9 mouse cellular contexts compared by ENCODE assay signal in genomic region chr6:30546571-30547273, GRCm38 (mm10). TPM values are rescaled to one million over a fixed set of nuclear protein-coding genes. Genes with fewer than 3 reads are reported as not detected.
DNase-seq lines count a peak whose midpoint lies in the region; ATAC-seq and TF ChIP-seq lines count a peak whose summit lies in the region.
"Had no signal": no experiment of that assay in that cellular context is flagged by ENCODE, and none has a peak within 500 bp of the region (broad histone marks: within the 10 kb centered on the region; RNA-seq: fewer than 3 reads in every experiment).

No protein-coding gene starts in this region.

- peak overlapping the region; percentile 63 for H3K9ac ChIP-seq in kidney, embryonic 16.5 days (replicated peaks; ENCODE audit: low read length)
- H3K9ac ChIP-seq in liver, postnatal 0 days (replicated peaks), result no peak overlapping the region
- H3K9ac ChIP-seq in neural tube, embryonic 13.5 days, result peak overlapping the region; percentile 68

- no peak for TF ChIP-seq EP300 in liver, postnatal 0 days (IDR thresholded peaks at IDR 0.05; ENCODE audit: low read depth)

- H3K4me2 ChIP-seq in kidney, embryonic 16.5 days (replicated peaks; ENCODE audit: low read depth, low read length), result peak overlapping the region; percentile 60
- H3K4me2 ChIP-seq in liver, postnatal 0 days (ENCODE audit: low read depth, low read length), result peak overlapping the region; percentile 61
- peak overlapping the region; percentile 56 for H3K4me2 ChIP-seq in neural tube, embryonic 13.5 days

- peaks cover 7% of the 10 kb centered on the region; the same call in 1 of the 2 replicates for H3K9me3 ChIP-seq in kidney, embryonic 16.5 days (ENCODE audit: low read length)
- H3K9me3 ChIP-seq in liver, postnatal 0 days (ENCODE audit: low read length), result no peaks in the 10 kb centered on the region
- no peaks in the 10 kb centered on the region for H3K9me3 ChIP-seq in neural tube, embryonic 13.5 days

- H3K36me3 ChIP-seq in kidney, embryonic 16.5 days (ENCODE audit: insufficient read depth, low read length), result no peaks in the 10 kb centered on the region
- no peaks in the 10 kb centered on the region for H3K36me3 ChIP-seq in liver, postnatal 0 days (replicated peaks; ENCODE audit: insufficient read depth, low read length)
- H3K36me3 ChIP-seq in neural tube, embryonic 13.5 days, result no peaks in the 10 kb centered on the region

- TF ChIP-seq CTCF in liver, postnatal 0 days (IDR thresholded peaks at IDR 0.05; ENCODE audit: low read depth), result no peak

- 11% methylated on average over 17 of the region's 17 CpGs for WGBS in kidney, embryonic 16.5 days
- 23% methylated on average over 17 of the region's 17 CpGs for WGBS in liver, postnatal 0 days (ENCODE audit: insufficient replicate concordance)
- WGBS in neural tube, embryonic 13.5 days, result 8% methylated on average over 17 of the region's 17 CpGs

- H3K4me1 ChIP-seq in kidney, embryonic 16.5 days (ENCODE audit: insufficient read depth, low read length), result peaks cover 72% of the 10 kb centered on the region
- peaks cover 7% of the 10 kb centered on the region; the same call in 1 of the 2 replicates for H3K4me1 ChIP-seq in liver, postnatal 0 days (ENCODE audit: insufficient read depth)
- H3K4me1 ChIP-seq in neural tube, embryonic 13.5 days (replicated peaks), result peaks cover 64% of the 10 kb centered on the region

- no peaks in the 10 kb centered on the region for H3K27me3 ChIP-seq in kidney, embryonic 16.5 days (ENCODE audit: insufficient read depth, low read length)
- 0 out of 2 replicates have a peak, but pooled peaks cover 4% of the 10 kb centered on the region for H3K27me3 ChIP-seq in liver, postnatal 0 days (ENCODE audit: insufficient read depth, low read length)
- H3K27me3 ChIP-seq in neural tube, embryonic 13.5 days, result no peaks in the 10 kb centered on the region

- H3K27ac ChIP-seq in kidney, embryonic 16.5 days (ENCODE audit: low read length), result peak overlapping the region; percentile 96
- H3K27ac ChIP-seq in liver, postnatal 0 days (ENCODE audit: low read depth), result no peak overlapping the region
- H3K27ac ChIP-seq in neural tube, embryonic 13.5 days (replicated peaks), result peak overlapping the region; percentile 92

- peak overlapping the region; percentile 36 for H3K4me3 ChIP-seq in kidney, embryonic 16.5 days (ENCODE audit: low read length)
- H3K4me3 ChIP-seq in liver, postnatal 0 days (ENCODE audit: low read depth, low read length), result peak overlapping the region; percentile 32
- peak overlapping the region; percentile 28 for H3K4me3 ChIP-seq in neural tube, embryonic 13.5 days
- H3K4me3 ChIP-seq: myocyte had no signal

- ATAC-seq in kidney, embryonic 16.5 days (ENCODE audit: low FRiP score, low TSS enrichment), result peak; percentile 37; the same call in 1 of the 2 replicates
- peak; percentile 76; the same call in 1 of the 2 replicates for ATAC-seq in common myeloid progenitor, adult 5-6 weeks (replicated peaks; ENCODE audit: low read depth, poor library complexity, severe bottlenecking)
- ATAC-seq in hematopoietic stem cell, adult 5-6 weeks (replicated peaks in 1 of 2; ENCODE audit: insufficient read depth in 1 of 2, low FRiP score in 2 of 2, low TSS enrichment in 1 of 2, low read depth in 1 of 2, poor library complexity in 2 of 2, severe bottlenecking in 2 of 2), result peak; percentile 78 to 83
- 0 out of 2 replicates have a peak, but pooled peaks have one; percentile 36 for ATAC-seq in liver, postnatal 0 days
- peak; percentile 62; the same call in 1 of the 2 replicates for ATAC-seq in neural tube, embryonic 13.5 days (ENCODE audit: low read depth)

- DNase-seq in kidney, adult 8-10 months, result no peak
- peak; percentile 12 for DNase-seq in MEL-GATA-1-ER (ENCODE audit: extremely low read depth, low read depth)
- DNase-seq in liver, postnatal 0 days, result peak; percentile 38
- DNase-seq in ovary, postnatal 36 days (ENCODE audit: low spot score), result no peak

RNA-seq across cellular contexts. Expression of gene Cpa2, which starts 5.3 kb away (rescaled TPM):
- 15.9 and 17.5 TPM in 2 replicates for polyA plus RNA-seq in kidney, embryonic 16.5 days (2015; fragmentation: Nextera tagmentation; extraction: Ambion mirVana)
- 1.2 TPM in 1 of 2 replicates, not detected in the other for total RNA-seq in common myeloid progenitor, adult 5-6 weeks (2017)
- total RNA-seq in hematopoietic stem cell, adult 5-6 weeks (2017), result 0.20 and 1.2 TPM in 2 replicates
- 0.63 and 2.1 TPM in 2 replicates for polyA plus RNA-seq in liver, postnatal 0 days (2015; fragmentation: Nextera tagmentation; extraction: Ambion mirVana)
- polyA plus RNA-seq in neural tube, embryonic 13.5 days (2015; fragmentation: Nextera tagmentation; extraction: Ambion mirVana), result 6.2 and 7.8 TPM in 2 replicates
- polyA plus RNA-seq: myocyte had no signal

RNA-seq across cellular contexts. Expression of gene Cpa4, which starts 21.4 kb away (rescaled TPM):
- polyA plus RNA-seq in kidney, embryonic 16.5 days (2015; fragmentation: Nextera tagmentation; extraction: Ambion mirVana), result 0.12 and 0.14 TPM in 2 replicates
- not detected in 2 replicates for total RNA-seq in common myeloid progenitor, adult 5-6 weeks (2017)
- not detected in 2 replicates for total RNA-seq in hematopoietic stem cell, adult 5-6 weeks (2017)
- 0.05 TPM in 1 of 2 replicates, not detected in the other for polyA plus RNA-seq in liver, postnatal 0 days (2015; fragmentation: Nextera tagmentation; extraction: Ambion mirVana)
- polyA plus RNA-seq in neural tube, embryonic 13.5 days (2015; fragmentation: Nextera tagmentation; extraction: Ambion mirVana), result 0.59 and 0.87 TPM in 2 replicates

RNA-seq across cellular contexts. Expression of gene Ssmem1, which starts 37.1 kb away (rescaled TPM):
- polyA plus RNA-seq in kidney, embryonic 16.5 days (2015; fragmentation: Nextera tagmentation; extraction: Ambion mirVana), result 0.17 and 0.37 TPM in 2 replicates
- total RNA-seq in common myeloid progenitor, adult 5-6 weeks (2017), result not detected in 2 replicates
- total RNA-seq in hematopoietic stem cell, adult 5-6 weeks (2017), result not detected in 2 replicates
- not detected in 2 replicates for polyA plus RNA-seq in liver, postnatal 0 days (2015; fragmentation: Nextera tagmentation; extraction: Ambion mirVana)
- polyA plus RNA-seq in neural tube, embryonic 13.5 days (2015; fragmentation: Nextera tagmentation; extraction: Ambion mirVana), result not detected in 2 replicates

RNA-seq across cellular contexts. Expression of gene Tmem209, which starts 37.1 kb away (rescaled TPM):
- 45.6 and 51.4 TPM in 2 replicates for polyA plus RNA-seq in kidney, embryonic 16.5 days (2015; fragmentation: Nextera tagmentation; extraction: Ambion mirVana)
- total RNA-seq in common myeloid progenitor, adult 5-6 weeks (2017), result 25.7 and 48.9 TPM in 2 replicates
- 35.0 and 56.3 TPM in 2 replicates for total RNA-seq in hematopoietic stem cell, adult 5-6 weeks (2017)
- 10.8 and 12.6 TPM in 2 replicates for polyA plus RNA-seq in liver, postnatal 0 days (2015; fragmentation: Nextera tagmentation; extraction: Ambion mirVana)
- polyA plus RNA-seq in neural tube, embryonic 13.5 days (2015; fragmentation: Nextera tagmentation; extraction: Ambion mirVana), result 28.3 and 28.4 TPM in 2 replicates

Comparison
In these comparisons a context has a peak if more than half of its experiments do, and no peak if none do; other contexts are left out.
1. DNase-seq: peak in MEL-GATA-1-ER (single experiment) and liver, postnatal 0 days (single experiment); none in kidney, adult 8-10 months (0 of 2) and ovary, postnatal 36 days (single experiment).
2. Peak in every context shown above with its lines, with median percentiles within 50 percentile points of each other: ATAC-seq, H3K4me2 ChIP-seq and H3K4me3 ChIP-seq.